Mouse (Mus musculus): ENCODE measurements around the gene Scml4. TPM values are rescaled to one million over a fixed set of nuclear protein-coding genes. Genes with fewer than 3 reads are reported as not detected.

The Scml4 gene
- polyA plus RNA-seq (2012; rRNA removed), result 1.5 and 1.6 TPM in 2 replicates

GRCm38 (mm10) chr10:42860159-42860911 is at the start of gene Scml4:
Gene Scml4, plus strand, starts transcription at chr10:42860370.

Other genes with a start within 250 kb of the Scml4 start
- 21.0 and 27.3 TPM in 2 replicates for gene Sec63, start 98.9 kb upstream of the Scml4 start, polyA plus RNA-seq (2012; rRNA removed)